Mouse (Mus musculus): ENCODE measurements around the gene Ubash3b. TPM values are rescaled to one million over a fixed set of nuclear protein-coding genes. Genes with fewer than 3 reads are reported as not detected.

Ubash3b gene
- polyA plus RNA-seq, 1 experiment from 2014 or later, result 8.7 TPM

Other genes starting within 250 kb of the Ubash3b start
- 0.29 and 0.37 TPM in 2 replicates for gene Jhy, start 197.6 kb downstream of the Ubash3b start, polyA plus RNA-seq (2015; fragmentation: Nextera tagmentation; extraction: Ambion mirVana)
- gene Crtam, start 157.1 kb downstream of the Ubash3b start, polyA plus RNA-seq (2015; fragmentation: Nextera tagmentation; extraction: Ambion mirVana), result 0.33 and 0.34 TPM in 2 replicates